Mouse (Mus musculus): Measurements from ENCODE around the gene Kdelr1.

Kdelr1 gene

GRCm38 (mm10) chr7:45917004-45917704, 44.6 kb downstream of the Kdelr1 start:
- peak in 1 of 2 experiments; percentile 36 for DNase-seq (ENCODE audit: low spot score in 2 of 2)

GRCm38 (mm10) chr7:45917926-45918325, 45.4 kb downstream of the Kdelr1 start:
- no peak for DNase-seq (ENCODE audit: low spot score in 2 of 2)

GRCm38 (mm10) chr7:45919083-45919671, 46.6 kb downstream of the Kdelr1 start:
- DNase-seq (ENCODE audit: low spot score in 2 of 2) = no peak

GRCm38 (mm10) chr7:45919761-45920160, 47.2 kb downstream of the Kdelr1 start:
- no peak for DNase-seq (ENCODE audit: low spot score in 2 of 2)

- peak; percentile 38 to 66 for DNase-seq (ENCODE audit: low spot score in 2 of 2)
Observed at GRCm38 (mm10) chr7:45920583-45921241, 48.1 kb downstream of the Kdelr1 start.

GRCm38 (mm10) chr7:45921242-45921621, 48.7 kb downstream of the Kdelr1 start, which contains the start of gene Emp3:
Gene Emp3, minus strand, starts transcription at chr7:45921404.
- peak; percentile 64 to 68 for DNase-seq (ENCODE audit: low spot score in 2 of 2)

- peak in 1 of 2 experiments; percentile 32 for DNase-seq (ENCODE audit: low spot score in 2 of 2)
Observed at GRCm38 (mm10) chr7:45921950-45922600, 49.5 kb downstream of the Kdelr1 start.

- peak; percentile 98 for DNase-seq (ENCODE audit: low spot score in 2 of 2)
Observed at GRCm38 (mm10) chr7:45922928-45923761, 50.6 kb downstream of the Kdelr1 start.

- peak; percentile 89 to 94 for DNase-seq (ENCODE audit: low spot score in 2 of 2)
Observed at GRCm38 (mm10) chr7:45923762-45924428, 51.3 kb downstream of the Kdelr1 start, which contains the start of gene Ccdc114. Gene Ccdc114, plus strand, starts transcription at chr7:45924072.

GRCm38 (mm10) chr7:45924429-45924816, 51.9 kb downstream of the Kdelr1 start:
- peak in 1 of 2 experiments; percentile 6 for DNase-seq (ENCODE audit: low spot score in 2 of 2)

GRCm38 (mm10) chr7:45928626-45929295, 56.2 kb downstream of the Kdelr1 start:
- DNase-seq (ENCODE audit: low spot score in 2 of 2) = no peak

GRCm38 (mm10) chr7:45929688-45930087, 57.1 kb downstream of the Kdelr1 start:
- no peak for DNase-seq (ENCODE audit: low spot score in 2 of 2)
